Mouse (Mus musculus) c-Kit-positive CD71-negative TER-119-negative erythroid progenitor cells, embryonic 14.5 days (primary cell): ENCODE data around the gene Spocd1.

Source experiments
- DNase-seq: peaks from one replicate; pipeline ENCODE4 v3.0.0-alpha.2; 2013; ENCODE audit warnings: low read depth

Spocd1 gene

GRCm38 (mm10) chr4:129974285-129974684 lies 45.2 kb downstream of the Spocd1 start:
- DNase-seq, result no peak

- DNase-seq, result no peak
These were observed 48.2 kb downstream of the Spocd1 start for GRCm38 (mm10) chr4:129977256-129977655.

GRCm38 (mm10) chr4:129978227-129978626 lies 49.2 kb downstream of the Spocd1 start:
- DNase-seq, result no peak

- DNase-seq, result no peak
These were observed 49.9 kb downstream of the Spocd1 start for GRCm38 (mm10) chr4:129978930-129979329.

GRCm38 (mm10) chr4:129981657-129982056 lies 52.6 kb downstream of the Spocd1 start:
- DNase-seq, result no peak

- no peak for DNase-seq
These were observed 54.0 kb downstream of the Spocd1 start for GRCm38 (mm10) chr4:129983046-129983445.

GRCm38 (mm10) chr4:129983764-129984420 lies 54.8 kb downstream of the Spocd1 start:
- no peak for DNase-seq

- no peak for DNase-seq
These were observed 55.5 kb downstream of the Spocd1 start, which contains the start of gene Adgrb2 for GRCm38 (mm10) chr4:129984421-129985061. Gene Adgrb2, plus strand, starts transcription at chr4:129984870.

- no peak for DNase-seq
These were observed 56.2 kb downstream of the Spocd1 start for GRCm38 (mm10) chr4:129985161-129985670.

GRCm38 (mm10) chr4:129985671-129986441 lies 56.8 kb downstream of the Spocd1 start:
- DNase-seq, result no peak

- DNase-seq, result no peak
These were observed 58.9 kb downstream of the Spocd1 start for GRCm38 (mm10) chr4:129987825-129988504.

- DNase-seq, result no peak
These were observed 60.9 kb downstream of the Spocd1 start for GRCm38 (mm10) chr4:129989925-129990324.

GRCm38 (mm10) chr4:129992720-129993119 lies 63.7 kb downstream of the Spocd1 start:
- DNase-seq, result no peak

GRCm38 (mm10) chr4:129993213-129993612 lies 64.2 kb downstream of the Spocd1 start:
- no peak for DNase-seq

- DNase-seq, result no peak
These were observed 65.1 kb downstream of the Spocd1 start for GRCm38 (mm10) chr4:129993944-129994695.

- no peak for DNase-seq
These were observed 65.7 kb downstream of the Spocd1 start for GRCm38 (mm10) chr4:129994728-129995127.

- no peak for DNase-seq
These were observed 66.2 kb downstream of the Spocd1 start for GRCm38 (mm10) chr4:129995255-129995654.

- no peak for DNase-seq
These were observed 67.0 kb downstream of the Spocd1 start for GRCm38 (mm10) chr4:129996015-129996414.

GRCm38 (mm10) chr4:129998124-129998523 lies 69.1 kb downstream of the Spocd1 start:
- DNase-seq, result no peak

GRCm38 (mm10) chr4:130001710-130002109 lies 72.7 kb downstream of the Spocd1 start:
- no peak for DNase-seq

- DNase-seq, result no peak
These were observed 73.1 kb downstream of the Spocd1 start for GRCm38 (mm10) chr4:130002157-130002556.
